Mouse (Mus musculus) midbrain, postnatal 0 days (tissue): ENCODE results near the gene Adprhl1. TPM values are rescaled to one million over a fixed set of nuclear protein-coding genes. Genes with fewer than 3 reads are reported as not detected.
A peak's percentile ranks its signal among the peaks of the same experiment; 100 is the strongest.

Experiments used
- ATAC-seq: fragments of 200-750 bp; cut with Nextera tagmentation; 2 replicates; pipeline ENCODE4 v1.8.0; 2017; ENCODE audit warnings: moderate number of reproducible peaks, mild to moderate bottlenecking, moderate TSS enrichment, moderate library complexity; ENCODE audit not compliant: low FRiP score
- DNase-seq: peaks from one replicate; pipeline ENCODE4 v3.0.0-alpha.2; 2015; ENCODE audit warnings: low spot score
- H3K27ac ChIP-seq: fragments of 300-500 bp; sonication (generic); 2 replicates; pipeline ENCODE4 v1.5.1; 2014; ENCODE audit warnings: low read depth, mild to moderate bottlenecking, low read length, mixed read lengths
- H3K27me3 ChIP-seq: fragments of 300-500 bp; sonication (generic); 2 replicates; pipeline ENCODE4 v1.6.1; 2014; ENCODE audit warnings: low read length, control low read depth, mixed read lengths; ENCODE audit not compliant: insufficient read depth
- H3K36me3 ChIP-seq: fragments of 300-500 bp; sonication (generic); 2 replicates; pipeline ENCODE4 v1.6.1; 2014; ENCODE audit warnings: low read length, control low read depth, mixed read lengths; ENCODE audit not compliant: insufficient read depth
- H3K4me1 ChIP-seq: fragments of 300-500 bp; sonication (generic); 2 replicates; pipeline ENCODE4 v1.6.1; 2014; ENCODE audit warnings: mild to moderate bottlenecking, control low read depth, antibody characterized with exemption, low read length, mixed read lengths; ENCODE audit not compliant: insufficient read depth
- H3K4me2 ChIP-seq: fragments of 300-500 bp; sonication (generic); 2 replicates; pipeline ENCODE4 v1.6.1; 2014; ENCODE audit warnings: low read depth, mild to moderate bottlenecking, low read length, mixed read lengths; ENCODE audit not compliant: poor library complexity, severe bottlenecking
- H3K4me3 ChIP-seq: fragments of 300-500 bp; sonication (generic); 2 replicates; pipeline ENCODE4 v1.5.1; 2014; ENCODE audit warnings: low read depth, mild to moderate bottlenecking, low read length, moderate library complexity
- H3K9ac ChIP-seq: fragments of 300-500 bp; sonication (generic); replicated peaks from 2 replicates; pipeline ENCODE4 v1.6.1; 2014; ENCODE audit warnings: mild to moderate bottlenecking, low read length, moderate library complexity, mixed read lengths; ENCODE audit not compliant: poor library complexity, severe bottlenecking
- H3K9me3 ChIP-seq: fragments of 300-500 bp; sonication (generic); 2 replicates; pipeline ENCODE4 v1.6.1; 2016; ENCODE audit warnings: low read length, control low read depth
- CTCF ChIP-seq: IDR thresholded peaks from 2 replicates; pipeline ENCODE4 v1.5.1; 2016; ENCODE audit warnings: antibody characterized with exemption, mild to moderate bottlenecking
- WGBS: fragments of 180-500 bp; shearing (Covaris S2); extraction: QIAGEN DNeasy Blood & Tissue Kit; methylation state at CpG from one replicate; pipeline ENCODE4 v1.1.7; 2014; 5-methylcytosine and 5-hydroxymethylcytosine counted together
- polyA plus RNA-seq: library from polyadenylated mRNA; unstranded; fragments of >200 nt; fragmentation: Nextera tagmentation; extraction: Ambion mirVana; gene quantifications from 2 replicates; pipeline ENCODE4 v1.2.1, GENCODE M21; 2015
- total RNA-seq: library from RNA; depleted of rRNA; stranded (reverse); fragments of >200 nt; gene quantifications from 2 replicates; pipeline ENCODE4 v1.2.3, GENCODE M21; 2014; rRNA removed

Adprhl1 gene
- 0.09 and 0.16 TPM in 2 replicates for total RNA-seq
- polyA plus RNA-seq: 0.28 and 0.41 TPM in 2 replicates

- ATAC-seq (peak; percentile 82), DNase-seq (peak; percentile 72)
- no peak within 1 kb of the TSS for H3K4me3 ChIP-seq
- no peak within 1 kb of the TSS for H3K27ac ChIP-seq
- peak; percentile 75 for TF ChIP-seq CTCF
- no peak within 1 kb of the TSS for H3K9ac ChIP-seq
- no peaks in the 10 kb centered on the region for H3K27me3 ChIP-seq
- H3K9me3 ChIP-seq: no peaks in the 10 kb centered on the region
- no peak within 1 kb of the TSS for H3K4me2 ChIP-seq
- 39% methylated on average over 8 of the region's 8 CpGs for WGBS
- no peaks in the 10 kb centered on the region for H3K4me1 ChIP-seq
- H3K36me3 ChIP-seq: peaks cover 36% of the 10 kb centered on the region; the same call in 1 of the 2 replicates
Observed at GRCm38 (mm10) chr8:13254019-13254418, at the start of gene Adprhl1. Gene Adprhl1 (minus strand): TSS chr8:13254162.

GRCm38 (mm10) chr8:13301036-13301435 lies 47.1 kb upstream of the Adprhl1 start:
- no peak overlapping the region for H3K27ac ChIP-seq
- no peak overlapping the region for H3K4me3 ChIP-seq
- H3K36me3 ChIP-seq: peaks cover 69% of the 10 kb centered on the region
- 96% methylated on average over 7 of the region's 7 CpGs for WGBS
- H3K4me1 ChIP-seq: no peaks in the 10 kb centered on the region
- no peak overlapping the region for H3K4me2 ChIP-seq
- TF ChIP-seq CTCF: no peak
- no peak overlapping the region for H3K9ac ChIP-seq
- H3K27me3 ChIP-seq: no peaks in the 10 kb centered on the region
- DNase-seq: no peak
- ATAC-seq: no peak
- H3K9me3 ChIP-seq: no peaks in the 10 kb centered on the region

DNA sequence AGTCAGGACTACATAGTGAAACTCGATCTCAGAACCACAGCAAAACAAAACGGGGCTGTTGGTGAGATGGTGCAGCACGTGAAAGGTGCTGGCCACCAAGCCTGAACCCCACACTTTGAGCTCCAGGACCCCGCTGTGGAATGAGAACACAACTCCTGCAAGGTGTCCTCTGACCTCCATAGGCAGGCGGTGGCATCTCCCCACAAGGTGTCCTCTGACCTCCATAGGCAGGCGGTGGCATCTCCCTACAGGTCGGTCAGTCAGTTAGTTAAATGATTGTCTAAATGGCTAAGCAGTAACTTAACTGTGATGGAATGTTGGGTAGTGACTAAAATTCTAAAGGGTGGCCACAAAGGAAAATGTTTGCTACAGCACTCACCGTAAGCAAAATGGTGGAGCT lies 45.6 kb upstream of the Adprhl1 start:
- no peak overlapping the region for H3K9ac ChIP-seq
- H3K4me3 ChIP-seq: no peak overlapping the region
- peaks cover 69% of the 10 kb centered on the region for H3K36me3 ChIP-seq
- no peaks in the 10 kb centered on the region for H3K4me1 ChIP-seq
- no peak overlapping the region for H3K4me2 ChIP-seq
- ATAC-seq: no peak
- no peaks in the 10 kb centered on the region for H3K27me3 ChIP-seq
- no peak for DNase-seq
- TF ChIP-seq CTCF: no peak
- 99% methylated on average over 8 of the region's 8 CpGs for WGBS
- no peak overlapping the region for H3K27ac ChIP-seq
- no peaks in the 10 kb centered on the region for H3K9me3 ChIP-seq

- Histone ChIP-seq H3K9ac (no peak overlapping the region), H3K27ac (no peak overlapping the region), H3K4me1 (0 out of 2 replicates have a peak, but pooled peaks cover 3% of the 10 kb centered on the region), H3K9me3 (no peaks in the 10 kb centered on the region), H3K36me3 (peaks cover 43% of the 10 kb centered on the region), H3K4me2 (no peak overlapping the region), H3K4me3 (no peak overlapping the region), H3K27me3 (no peaks in the 10 kb centered on the region)
- no peak for DNase-seq
- WGBS: 94% methylated on average over 9 of the region's 9 CpGs
- ATAC-seq: no peak
- no peak for TF ChIP-seq CTCF
Observed at GRCm38 (mm10) chr8:13293677-13294470, 39.9 kb upstream of the Adprhl1 start.

- no peaks in the 10 kb centered on the region for H3K9me3 ChIP-seq
- H3K27me3 ChIP-seq: no peaks in the 10 kb centered on the region
- no peak overlapping the region for H3K9ac ChIP-seq
- H3K27ac ChIP-seq: no peak overlapping the region
- peak; percentile 86 for TF ChIP-seq CTCF
- H3K4me1 ChIP-seq: 0 out of 2 replicates have a peak, but pooled peaks cover 3% of the 10 kb centered on the region
- no peak overlapping the region for H3K4me3 ChIP-seq
- peak; percentile 61 for DNase-seq
- no peak overlapping the region for H3K4me2 ChIP-seq
- H3K36me3 ChIP-seq: peaks cover 38% of the 10 kb centered on the region
- ATAC-seq: no peak
- 26% methylated on average over 9 of the region's 9 CpGs for WGBS
Observed at GRCm38 (mm10) chr8:13292364-13292763, 38.4 kb upstream of the Adprhl1 start.

GRCm38 (mm10) chr8:13288646-13289045 lies 34.7 kb upstream of the Adprhl1 start:
- Histone ChIP-seq H3K27ac (peak overlapping the region; percentile 91; the same call in 1 of the 2 replicates), H3K4me1 (peaks cover 10% of the 10 kb centered on the region; the same call in 1 of the 2 replicates), H3K27me3 (no peaks in the 10 kb centered on the region), H3K4me2 (peak overlapping the region; percentile 93), H3K36me3 (peaks cover 7% of the 10 kb centered on the region; the same call in 1 of the 2 replicates), H3K4me3 (peak overlapping the region; percentile 84), H3K9me3 (no peaks in the 10 kb centered on the region), H3K9ac (peak overlapping the region; percentile 73)
- no peak for ATAC-seq
- no peak for DNase-seq
- no peak for TF ChIP-seq CTCF
- 4% methylated on average over 6 of the region's 6 CpGs for WGBS
